Mouse (Mus musculus) lung, postnatal 36 days (tissue): ENCODE results near the gene Trnp1.
"Not testable (repeated sequence)": the region's sequence is repeated elsewhere in the genome, so short reads cannot be mapped to it uniquely, and the experiment has no call there.

Experiments used
- DNase-seq: peaks from one replicate; pipeline ENCODE4 v3.0.0; 2022; ENCODE audit warnings: mixed read lengths

Trnp1 gene

GRCm38 (mm10) chr4:133498160-133498724 lies at the start of gene Trnp1:
Trnp1 (minus strand) TSS chr4:133498550.
- peak; percentile 80 for DNase-seq

GRCm38 (mm10) chr4:133545272-133546231 lies 47.2 kb upstream of the Trnp1 start, which contains the start of gene Nudc:
Nudc (minus strand) TSS chr4:133545996.
- DNase-seq, result peak; percentile 99

- DNase-seq, result no peak
Observed at GRCm38 (mm10) chr4:133536652-133537051, 38.3 kb upstream of the Trnp1 start.

- no peak for DNase-seq
Observed at GRCm38 (mm10) chr4:133536081-133536480, 37.7 kb upstream of the Trnp1 start.

- no peak for DNase-seq
Observed at GRCm38 (mm10) chr4:133532777-133533176, 34.4 kb upstream of the Trnp1 start.

- no peak for DNase-seq
Observed at GRCm38 (mm10) chr4:133527788-133528187, 29.4 kb upstream of the Trnp1 start.

- DNase-seq, result no peak
Observed at GRCm38 (mm10) chr4:133521502-133521901, 23.2 kb upstream of the Trnp1 start.

- no peak for DNase-seq
Observed at GRCm38 (mm10) chr4:133519369-133519665, 21.0 kb upstream of the Trnp1 start.

GRCm38 (mm10) chr4:133518601-133519368 lies 20.4 kb upstream of the Trnp1 start, which contains the start of gene Kdf1:
Kdf1 (plus strand) TSS chr4:133518963.
- peak; percentile 74 for DNase-seq

- DNase-seq, result peak; percentile 87
Observed at GRCm38 (mm10) chr4:133512972-133513371, 14.6 kb upstream of the Trnp1 start.

GRCm38 (mm10) chr4:133512511-133512910 lies 14.2 kb upstream of the Trnp1 start:
- DNase-seq, result not testable (repeated sequence)

- DNase-seq, result no peak
Observed at GRCm38 (mm10) chr4:133511050-133511449, 12.7 kb upstream of the Trnp1 start.

GRCm38 (mm10) chr4:133508990-133509389 lies 10.6 kb upstream of the Trnp1 start:
- DNase-seq, result no peak

GRCm38 (mm10) chr4:133506573-133506972 lies 8.2 kb upstream of the Trnp1 start:
- no peak for DNase-seq

GRCm38 (mm10) chr4:133504755-133505485 lies 6.6 kb upstream of the Trnp1 start:
- no peak for DNase-seq

GRCm38 (mm10) chr4:133504300-133504699 lies 6.0 kb upstream of the Trnp1 start:
- no peak for DNase-seq

GRCm38 (mm10) chr4:133501514-133501913 lies 3.2 kb upstream of the Trnp1 start:
- DNase-seq, result no peak

GRCm38 (mm10) chr4:133497461-133498159 lies 740 bp downstream of the Trnp1 start:
- no peak for DNase-seq

GRCm38 (mm10) chr4:133496738-133497445 lies 1.5 kb downstream of the Trnp1 start:
- no peak for DNase-seq

GRCm38 (mm10) chr4:133495711-133496110 lies 2.6 kb downstream of the Trnp1 start:
- no peak for DNase-seq

- DNase-seq, result no peak
Observed at GRCm38 (mm10) chr4:133494867-133495266, 3.5 kb downstream of the Trnp1 start.
